Mouse (Mus musculus): ENCODE results near the gene Slc35e3. TPM values are rescaled to one million over a fixed set of nuclear protein-coding genes. Genes with fewer than 3 reads are reported as not detected.

Gene Slc35e3
- polyA plus RNA-seq, 1 experiment from 2014 or later = 8.2 TPM

DNA sequence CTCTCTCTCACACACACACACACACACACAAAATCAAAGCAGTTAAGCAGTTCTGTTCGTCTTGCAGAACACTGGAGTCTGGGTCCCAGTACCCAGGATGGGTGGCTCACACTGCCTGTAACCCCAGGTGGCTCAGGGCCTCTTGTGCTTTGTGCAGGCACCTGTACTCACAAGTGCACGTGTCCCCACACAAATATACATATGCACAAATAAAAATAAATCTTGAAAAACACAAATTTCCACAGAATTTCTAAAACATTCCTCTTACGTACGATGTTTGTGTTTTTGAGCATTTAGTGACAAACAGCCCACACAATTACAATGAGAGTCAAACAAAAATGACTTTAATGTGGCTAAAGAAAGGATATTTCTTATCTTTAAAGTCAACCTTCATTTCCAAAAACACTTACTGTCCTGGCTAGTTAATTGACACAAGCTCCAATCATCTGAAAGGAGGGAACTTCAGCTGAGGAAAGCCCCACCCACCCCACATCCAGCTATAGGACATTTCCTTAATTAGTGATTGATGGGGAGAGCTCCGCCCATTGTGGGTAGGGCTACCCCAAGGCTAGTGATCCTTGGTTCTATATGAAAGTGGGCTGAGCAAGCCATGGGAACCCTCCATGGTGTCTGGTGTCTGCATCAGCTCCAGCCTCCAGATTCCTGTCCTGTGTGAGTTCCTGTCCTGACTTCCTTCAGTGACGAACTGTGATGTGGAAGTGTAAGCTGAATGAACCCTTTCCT, 29.4 kb upstream of the Slc35e3 start:
- H3K27me3 ChIP-seq (replicated peaks) = no peaks in the 10 kb centered on the region
- WGBS = 85% methylated on average over 6 of the region's 6 CpGs
- no peak overlapping the region for H3K4me2 ChIP-seq
- H3K9ac ChIP-seq = no peak overlapping the region
- H3K4me1 ChIP-seq = no peaks in the 10 kb centered on the region
- no peak for ATAC-seq (ENCODE audit: extremely low read depth, insufficient number of reproducible peaks, low FRiP score, low TSS enrichment)
- no peak overlapping the region for H3K27ac ChIP-seq (replicated peaks)
- no peak overlapping the region for H3K4me3 ChIP-seq
- no peaks in the 10 kb centered on the region for H3K9me3 ChIP-seq
- peaks cover 92% of the 10 kb centered on the region for H3K36me3 ChIP-seq

GRCm38 (mm10) chr10:117774817-117775120, 28.6 kb upstream of the Slc35e3 start:
- H3K4me3 ChIP-seq = no peak overlapping the region
- H3K9ac ChIP-seq = no peak overlapping the region
- no peak overlapping the region for H3K4me2 ChIP-seq
- WGBS = 95% methylated on average over 1 of the region's 1 CpGs
- H3K27me3 ChIP-seq (replicated peaks) = no peaks in the 10 kb centered on the region
- H3K36me3 ChIP-seq = peaks cover 94% of the 10 kb centered on the region
- no peak overlapping the region for H3K27ac ChIP-seq (replicated peaks)
- H3K4me1 ChIP-seq = no peaks in the 10 kb centered on the region
- H3K9me3 ChIP-seq = no peaks in the 10 kb centered on the region
- no peak for ATAC-seq (ENCODE audit: extremely low read depth, insufficient number of reproducible peaks, low FRiP score, low TSS enrichment)

DNA sequence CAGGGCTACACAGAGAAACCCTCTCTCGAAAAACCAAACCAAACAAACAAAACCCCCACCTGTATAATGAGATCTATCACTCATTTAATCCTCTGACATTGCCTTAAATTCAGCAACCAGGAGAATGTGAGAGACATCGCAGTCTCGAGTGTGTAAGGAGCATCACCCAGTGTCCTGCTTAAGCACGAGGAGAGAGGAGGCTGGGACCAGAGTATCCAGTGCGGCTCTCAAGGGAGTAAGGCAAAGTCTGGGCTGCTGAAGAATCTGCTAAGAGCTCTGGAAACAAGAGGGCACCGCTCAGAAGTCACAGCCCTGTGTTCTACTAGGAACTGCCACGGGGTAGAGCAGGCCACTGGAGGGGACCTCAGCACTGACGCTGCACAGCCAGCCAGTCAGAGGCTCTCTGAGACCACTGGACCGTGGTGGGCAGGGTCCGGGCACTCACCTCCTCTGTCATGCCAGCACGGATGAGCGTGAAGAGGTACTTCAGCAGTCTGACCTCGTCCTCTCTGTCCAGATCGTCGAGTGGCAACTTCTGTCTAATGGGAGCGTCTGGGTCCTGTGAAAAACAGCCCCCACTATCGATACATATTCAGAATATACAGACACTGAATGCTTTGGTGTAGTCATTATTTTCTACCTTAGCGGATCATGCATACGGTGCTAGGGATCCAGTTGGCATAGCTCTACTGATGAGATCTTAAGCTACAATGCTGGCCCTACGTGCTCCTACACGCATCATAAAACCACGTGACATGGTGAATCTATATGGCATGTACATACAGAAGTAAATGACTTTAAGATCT, 28.0 kb upstream of the Slc35e3 start:
- peaks cover 95% of the 10 kb centered on the region for H3K36me3 ChIP-seq
- no peak for ATAC-seq (ENCODE audit: extremely low read depth, insufficient number of reproducible peaks, low FRiP score, low TSS enrichment)
- H3K4me2 ChIP-seq = no peak overlapping the region
- H3K4me1 ChIP-seq = no peaks in the 10 kb centered on the region
- H3K9ac ChIP-seq = no peak overlapping the region
- no peaks in the 10 kb centered on the region for H3K27me3 ChIP-seq (replicated peaks)
- no peak overlapping the region for H3K27ac ChIP-seq (replicated peaks)
- H3K4me3 ChIP-seq = no peak overlapping the region
- H3K9me3 ChIP-seq = no peaks in the 10 kb centered on the region
- 92% methylated on average over 22 of the region's 22 CpGs for WGBS

DNA sequence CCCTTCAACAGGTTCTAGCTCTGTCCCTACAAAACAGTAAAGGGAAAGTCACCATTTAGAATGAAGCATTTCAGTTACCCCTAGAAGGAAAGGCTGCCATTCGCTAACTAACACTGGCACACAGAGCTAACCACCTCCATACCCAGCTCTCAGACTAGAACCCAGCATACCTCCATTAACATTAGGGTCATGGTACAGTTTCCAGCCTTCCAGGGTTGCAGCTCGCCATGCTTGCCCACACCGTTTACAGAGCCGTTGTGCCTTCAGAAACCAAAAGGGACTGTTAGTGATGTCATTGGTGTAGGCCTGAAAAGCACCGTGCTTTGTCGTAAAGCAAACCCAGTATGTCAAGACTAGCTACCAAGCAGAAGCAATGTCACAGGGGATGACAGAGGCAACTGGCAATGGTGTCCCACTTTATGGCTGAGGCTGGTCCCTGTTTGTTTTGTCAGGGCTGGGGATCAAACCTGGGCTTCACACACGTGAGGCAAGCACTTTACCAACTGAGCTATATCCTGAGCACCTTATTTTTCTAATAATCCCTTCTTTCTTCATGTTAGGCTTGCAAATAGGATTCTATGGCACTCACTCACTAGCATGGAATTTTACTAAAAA, 27.0 kb upstream of the Slc35e3 start:
- Histone ChIP-seq H3K9me3 (no peaks in the 10 kb centered on the region), H3K4me1 (no peaks in the 10 kb centered on the region), H3K27me3 (replicated peaks) (no peaks in the 10 kb centered on the region), H3K9ac (no peak overlapping the region), H3K36me3 (peaks cover 91% of the 10 kb centered on the region), H3K27ac (replicated peaks) (no peak overlapping the region), H3K4me3 (no peak overlapping the region), H3K4me2 (no peak overlapping the region)
- ATAC-seq (ENCODE audit: extremely low read depth, insufficient number of reproducible peaks, low FRiP score, low TSS enrichment) = no peak
- 91% methylated on average over 7 of the region's 7 CpGs for WGBS

GRCm38 (mm10) chr10:117772364-117773105, 26.4 kb upstream of the Slc35e3 start:
- peaks cover 91% of the 10 kb centered on the region for H3K36me3 ChIP-seq
- 91% methylated on average over 17 of the region's 17 CpGs for WGBS
- H3K4me1 ChIP-seq = no peaks in the 10 kb centered on the region

GRCm38 (mm10) chr10:117771131-117771510, 25.0 kb upstream of the Slc35e3 start:
- Histone ChIP-seq H3K27ac (replicated peaks) (no peak overlapping the region), H3K27me3 (replicated peaks) (no peaks in the 10 kb centered on the region)
- 91% methylated on average over 10 of the region's 10 CpGs for whole genome bisulfite sequencing

More at GRCm38 (mm10) chr10:117772364-117773105, 26.4 kb upstream of the Slc35e3 start:
- no peaks in the 10 kb centered on the region for H3K9me3 ChIP-seq
- no peak overlapping the region for H3K4me3 ChIP-seq
- no peak overlapping the region for H3K27ac ChIP-seq (replicated peaks)
- no peak overlapping the region for H3K9ac ChIP-seq
- H3K4me2 ChIP-seq = no peak overlapping the region
- ATAC-seq (ENCODE audit: extremely low read depth, insufficient number of reproducible peaks, low FRiP score, low TSS enrichment) = no peak
- H3K27me3 ChIP-seq (replicated peaks) = no peaks in the 10 kb centered on the region

DNA sequence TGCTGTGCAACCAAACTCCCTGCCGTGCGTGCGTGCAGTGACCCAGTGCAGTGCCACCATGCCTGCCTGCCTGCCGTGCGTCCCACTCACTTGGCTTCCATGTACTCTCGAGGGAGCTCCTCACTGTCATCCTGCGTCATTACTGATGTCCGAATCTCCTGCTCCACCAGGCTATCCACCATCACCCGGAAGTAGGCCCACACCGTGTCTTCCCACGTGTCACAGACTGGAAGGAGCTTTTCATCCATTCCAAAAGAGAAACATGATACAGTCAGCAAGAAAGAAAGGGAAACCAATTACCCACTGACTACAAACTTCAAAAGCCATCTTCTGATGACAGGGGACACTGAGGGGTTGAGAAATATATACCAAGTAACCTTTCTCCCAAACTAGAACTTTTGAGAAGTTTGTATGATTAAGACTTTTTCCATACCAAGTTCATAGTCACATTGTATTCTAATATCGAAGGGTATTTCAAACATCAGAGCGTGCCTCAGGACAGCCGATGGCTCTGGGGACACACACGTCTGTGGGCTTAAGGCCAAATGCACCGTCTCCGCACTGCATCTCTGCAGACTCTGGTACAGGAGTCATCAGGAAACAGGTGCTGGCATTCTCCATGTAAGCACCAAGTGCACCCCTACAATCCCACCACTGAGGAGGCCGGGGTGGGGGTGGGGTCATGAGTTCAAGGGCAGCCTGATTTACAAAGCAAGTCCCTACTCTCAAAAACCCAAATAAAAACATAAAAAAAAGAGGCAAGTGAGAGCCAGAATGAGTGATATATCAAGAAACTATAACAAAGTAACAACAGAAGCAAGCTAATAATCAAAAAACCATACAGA, 24.3 kb upstream of the Slc35e3 start:
- Histone ChIP-seq H3K9me3 (no peaks in the 10 kb centered on the region), H3K9ac (no peak overlapping the region), H3K27me3 (replicated peaks) (no peaks in the 10 kb centered on the region), H3K4me1 (no peaks in the 10 kb centered on the region), H3K4me2 (no peak overlapping the region), H3K27ac (replicated peaks) (no peak overlapping the region), H3K36me3 (peaks cover 92% of the 10 kb centered on the region), H3K4me3 (no peak overlapping the region)
- 90% methylated on average over 18 of the region's 18 CpGs for WGBS
- ATAC-seq (ENCODE audit: extremely low read depth, insufficient number of reproducible peaks, low FRiP score, low TSS enrichment) = no peak

More at GRCm38 (mm10) chr10:117771131-117771510, 25.0 kb upstream of the Slc35e3 start:
- H3K36me3 ChIP-seq = peaks cover 92% of the 10 kb centered on the region
- ATAC-seq (ENCODE audit: extremely low read depth, insufficient number of reproducible peaks, low FRiP score, low TSS enrichment) = no peak
- no peak overlapping the region for H3K9ac ChIP-seq
- no peaks in the 10 kb centered on the region for H3K4me1 ChIP-seq
- H3K4me2 ChIP-seq = no peak overlapping the region
- no peaks in the 10 kb centered on the region for H3K9me3 ChIP-seq
- no peak overlapping the region for H3K4me3 ChIP-seq

- Histone ChIP-seq H3K27me3 (replicated peaks) (no peaks in the 10 kb centered on the region), H3K4me1 (no peaks in the 10 kb centered on the region), H3K9me3 (no peaks in the 10 kb centered on the region), H3K4me3 (no peak overlapping the region), H3K36me3 (peaks cover 92% of the 10 kb centered on the region), H3K27ac (replicated peaks) (no peak overlapping the region), H3K9ac (no peak overlapping the region), H3K4me2 (no peak overlapping the region)
- 94% methylated on average over 9 of the region's 9 CpGs for WGBS
- no peak for ATAC-seq (ENCODE audit: extremely low read depth, insufficient number of reproducible peaks, low FRiP score, low TSS enrichment)
These were observed 23.5 kb upstream of the Slc35e3 start for GRCm38 (mm10) chr10:117769541-117770285.

DNA sequence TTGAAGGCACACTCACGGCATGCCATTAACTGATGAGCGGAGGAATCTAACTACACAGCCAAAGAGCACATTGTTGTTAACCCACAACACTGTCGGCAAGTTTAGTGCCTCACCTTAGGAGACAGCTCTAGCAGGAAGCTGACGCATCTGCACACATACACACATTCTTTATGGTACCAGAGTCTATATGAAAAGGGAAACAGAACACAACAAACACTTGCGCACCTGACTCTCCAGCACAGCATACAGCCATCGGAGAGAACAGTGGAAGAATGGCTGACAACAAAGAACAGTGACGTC, 21.9 kb upstream of the Slc35e3 start:
- no peak overlapping the region for H3K9ac ChIP-seq
- peaks cover 90% of the 10 kb centered on the region for H3K36me3 ChIP-seq
- H3K27ac ChIP-seq (replicated peaks) = no peak overlapping the region
- ATAC-seq (ENCODE audit: extremely low read depth, insufficient number of reproducible peaks, low FRiP score, low TSS enrichment) = no peak
- H3K4me2 ChIP-seq = no peak overlapping the region
- WGBS = 89% methylated on average over 7 of the region's 7 CpGs
- H3K4me3 ChIP-seq = no peak overlapping the region
- H3K9me3 ChIP-seq = no peaks in the 10 kb centered on the region
- H3K4me1 ChIP-seq = no peaks in the 10 kb centered on the region
- H3K27me3 ChIP-seq (replicated peaks) = no peaks in the 10 kb centered on the region

Data from heart, embryonic 13.5 days (tissue).